Mouse (Mus musculus) heart, postnatal 14 days (tissue): ENCODE data around the gene Ppp1r9b. TPM values are rescaled to one million over a fixed set of nuclear protein-coding genes. Genes with fewer than 3 reads are reported as not detected.

Source experiments
- DNase-seq, 2 experiments: peaks; one replicate each; pipeline ENCODE4 v3.0.0; 2021 to 2022
- intact Hi-C: fragments of 180-260 bp; cut with DNase I; formaldehyde crosslinking; loops from one replicate; pipeline ENCODE4 v1.15.1; 2025
- total RNA-seq, 2 experiments: library from RNA; stranded (reverse); gene quantifications; 2 replicates each; pipeline ENCODE4 v1.2.3; 2021

Ppp1r9b gene
- total RNA-seq, 2 experiments from 2014 or later, result 50.5 to 52.1 TPM

DNA sequence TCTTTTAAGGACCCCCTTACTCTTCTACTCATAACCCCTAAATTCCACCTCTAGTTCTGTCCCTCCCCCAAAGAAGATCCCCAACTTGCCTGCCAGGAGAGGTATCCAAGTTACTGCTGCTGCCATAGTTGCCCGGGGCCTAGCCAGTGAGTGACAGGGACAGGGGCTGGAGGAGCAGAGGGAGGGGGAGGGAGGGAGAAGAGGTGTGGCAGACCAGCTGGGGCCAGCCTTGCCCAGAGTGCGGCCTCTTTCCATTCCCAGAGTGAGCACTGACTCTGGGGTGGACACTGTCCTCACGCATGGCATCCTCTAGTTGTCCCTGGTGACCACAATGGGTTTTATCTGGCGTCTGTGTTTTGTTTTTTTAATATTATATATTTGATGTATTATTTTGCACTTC lies 17.5 kb upstream of the Ppp1r9b start:
- intact Hi-C loops, result no loop called here

DNA sequence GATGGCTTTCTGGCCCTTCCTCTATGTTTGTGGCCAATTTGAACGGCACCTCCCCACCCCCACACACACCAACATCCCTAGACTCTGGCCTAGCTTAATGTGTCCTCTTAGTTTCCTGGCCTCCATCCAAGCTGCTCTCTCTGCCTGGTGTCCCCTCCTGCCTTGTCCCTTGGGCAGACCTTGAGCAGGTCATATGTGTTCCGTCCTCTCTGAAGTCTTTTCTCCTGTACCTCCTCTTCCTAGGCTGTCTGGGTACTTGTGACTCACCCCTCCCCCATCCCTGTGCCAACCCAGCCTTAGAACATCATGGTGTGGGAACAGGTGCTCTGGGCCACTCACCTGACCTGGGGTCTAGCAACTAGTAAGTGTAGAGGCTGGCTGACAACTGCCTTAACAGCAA lies 15.9 kb upstream of the Ppp1r9b start:
- intact Hi-C loops, result loop anchor here (5.0 kb wide), 1 partner anchor 67 kb away; the partner anchor contains the start of gene Pdk2
- peak; percentile 44 to 63 for DNase-seq

More for the DNA sequence above, 17.5 kb upstream of the Ppp1r9b start:
- peak in 1 of 2 experiments; percentile 46 for DNase-seq

DNA sequence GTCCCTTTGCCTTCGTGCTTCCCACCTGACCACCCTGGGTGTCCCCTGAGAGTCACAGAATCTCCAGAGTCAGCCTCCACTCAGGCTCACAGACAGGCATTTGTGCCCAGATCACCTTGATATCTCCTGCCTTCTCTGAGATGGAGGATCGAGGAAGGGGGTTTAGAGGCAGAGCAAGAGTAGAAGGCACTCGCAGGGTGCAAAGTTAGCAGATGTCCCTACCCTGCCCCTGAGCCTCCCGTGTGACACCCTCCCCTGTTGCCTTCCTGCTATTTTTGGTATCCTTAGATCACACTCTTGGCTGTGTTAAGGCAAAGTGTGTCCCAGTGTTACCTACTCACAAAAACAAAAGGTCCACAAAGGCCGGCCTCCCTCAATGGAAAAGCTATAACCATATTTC lies 14.6 kb upstream of the Ppp1r9b start, which contains the start of gene Sgca:
Gene Sgca (minus strand): TSS at position 129 of the 400 bp plus-strand sequence.
- intact Hi-C loops, result loop anchor here (5.0 kb wide), 1 partner anchor 66 kb away; the partner anchor contains the start of gene Pdk2
- no peak for DNase-seq

- intact Hi-C loops, result loop anchor here (5.0 kb wide), 1 partner anchor 64 kb away; the partner anchor contains the start of gene Pdk2
- DNase-seq, result no peak
These were observed 12.5 kb upstream of the Ppp1r9b start for GRCm38 (mm10) chr11:94978178-94978915.

- intact Hi-C loops, result loop anchor here (1.0 to 5.0 kb wide), 2 partner anchors 22 to 63 kb away; partner anchors contain the start of gene Pdk2
These were observed 11.9 kb upstream of the Ppp1r9b start for GRCm38 (mm10) chr11:94978947-94979346.

DNA sequence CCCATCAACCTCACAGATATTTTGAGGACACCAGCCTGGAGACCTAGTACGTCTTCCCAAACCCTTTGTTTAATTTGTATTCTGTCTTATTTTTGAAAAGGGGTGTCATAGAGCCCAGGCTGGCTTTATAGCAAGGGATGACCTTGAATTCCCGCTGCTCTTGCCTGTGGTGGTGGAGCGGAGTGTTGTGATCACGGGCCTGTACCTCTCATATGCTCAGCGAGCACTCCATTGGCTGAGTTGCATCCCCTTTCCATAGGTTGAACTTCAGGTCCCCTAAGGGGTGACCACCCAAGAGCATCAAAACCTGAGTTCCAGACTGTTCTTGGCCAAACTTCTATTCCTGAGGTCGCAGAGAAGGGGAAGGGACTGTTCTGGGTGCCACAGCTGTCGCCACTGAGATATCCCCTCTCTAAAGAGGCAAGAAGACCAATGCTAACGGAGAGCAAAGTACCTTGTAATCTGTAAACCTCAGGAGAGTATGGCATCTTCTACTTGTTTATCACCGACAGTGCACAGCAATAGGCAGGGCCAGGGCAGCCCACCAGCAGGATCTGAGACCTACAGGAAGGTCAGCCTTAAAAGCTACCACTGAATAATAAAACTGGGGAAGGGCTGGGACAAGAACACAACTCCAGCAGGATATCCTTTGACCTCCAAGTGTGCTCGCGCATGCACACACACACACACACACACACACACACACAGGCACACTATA lies 11.2 kb upstream of the Ppp1r9b start:
- intact Hi-C loops, result loop anchor here (1.0 to 5.0 kb wide), 2 partner anchors 22 to 63 kb away; partner anchors contain the start of gene Pdk2
- no peak for DNase-seq

More at GRCm38 (mm10) chr11:94978947-94979346, 11.9 kb upstream of the Ppp1r9b start:
- peak; percentile 98 to 99 for DNase-seq

DNA sequence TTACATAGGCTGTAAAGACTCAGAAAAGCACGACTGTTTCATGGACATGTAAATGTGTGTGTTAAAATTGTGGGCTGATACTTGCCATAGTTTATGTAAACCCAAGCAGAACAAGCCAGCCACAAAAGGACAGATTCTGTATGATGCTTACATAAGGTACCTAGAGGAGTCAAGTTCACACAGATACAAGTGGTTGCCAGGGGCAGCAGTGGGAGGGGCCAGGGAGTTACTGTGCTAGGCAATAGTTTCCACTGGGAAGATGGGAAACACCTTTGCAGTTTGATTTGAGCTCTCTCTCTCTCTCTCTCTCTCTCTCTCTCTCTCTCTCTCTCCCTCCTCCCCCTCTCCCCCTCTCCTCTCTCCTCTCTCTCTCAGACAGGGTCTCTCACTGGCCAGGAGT lies 5.7 kb upstream of the Ppp1r9b start:
- intact Hi-C loops, result no loop called here
- no peak for DNase-seq

- intact Hi-C loops, result no loop called here
- DNase-seq, result no peak
These were observed 5.0 kb upstream of the Ppp1r9b start for GRCm38 (mm10) chr11:94985822-94986221.

GRCm38 (mm10) chr11:94986435-94986834 lies 4.4 kb upstream of the Ppp1r9b start:
- intact Hi-C loops, result no loop called here
- DNase-seq, result no peak

- no peak for DNase-seq
- intact Hi-C loops, result no loop called here
These were observed 3.5 kb upstream of the Ppp1r9b start for GRCm38 (mm10) chr11:94987341-94987740.

- intact Hi-C loops, result no loop called here
- no peak for DNase-seq
These were observed 3.0 kb upstream of the Ppp1r9b start for GRCm38 (mm10) chr11:94987851-94988250.

DNA sequence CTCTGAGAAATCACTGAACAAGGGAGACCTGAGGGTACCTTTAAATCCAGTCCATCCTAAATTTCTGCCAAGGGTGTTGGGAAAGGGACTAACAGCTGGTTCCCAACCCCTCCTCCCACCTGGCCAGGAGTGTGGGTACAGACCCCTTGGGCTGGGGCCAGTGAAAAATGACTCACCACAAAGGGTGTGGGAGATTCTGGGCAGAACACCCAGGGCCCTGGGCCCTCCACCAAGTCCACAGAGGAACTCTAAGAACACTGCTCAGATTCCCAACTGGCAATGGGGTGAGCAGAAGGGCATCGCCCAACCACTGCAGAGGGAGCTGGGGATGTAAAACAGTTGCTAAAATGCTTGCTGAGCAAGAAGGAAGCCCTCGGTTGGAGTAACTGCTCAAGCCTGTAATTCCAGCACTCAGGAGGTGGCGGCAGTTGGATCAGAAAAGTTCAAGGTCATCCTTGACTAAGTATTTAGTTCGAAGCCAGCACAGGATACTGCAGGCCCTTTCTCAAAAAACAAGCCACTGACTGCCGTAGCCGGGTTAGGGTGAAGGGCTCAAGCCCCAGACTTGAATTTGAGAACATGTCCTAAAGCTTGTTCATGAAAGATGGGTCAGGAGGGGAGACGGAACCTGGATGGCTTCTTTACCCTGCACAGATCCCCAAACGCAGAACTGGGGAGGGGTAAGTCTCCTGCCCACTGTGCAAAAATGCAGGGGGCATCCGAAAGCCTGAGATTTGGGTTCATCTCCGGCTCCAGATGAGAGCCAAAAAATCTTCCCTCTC lies 1.9 kb upstream of the Ppp1r9b start:
- peak; percentile 54 to 64 for DNase-seq

DNA sequence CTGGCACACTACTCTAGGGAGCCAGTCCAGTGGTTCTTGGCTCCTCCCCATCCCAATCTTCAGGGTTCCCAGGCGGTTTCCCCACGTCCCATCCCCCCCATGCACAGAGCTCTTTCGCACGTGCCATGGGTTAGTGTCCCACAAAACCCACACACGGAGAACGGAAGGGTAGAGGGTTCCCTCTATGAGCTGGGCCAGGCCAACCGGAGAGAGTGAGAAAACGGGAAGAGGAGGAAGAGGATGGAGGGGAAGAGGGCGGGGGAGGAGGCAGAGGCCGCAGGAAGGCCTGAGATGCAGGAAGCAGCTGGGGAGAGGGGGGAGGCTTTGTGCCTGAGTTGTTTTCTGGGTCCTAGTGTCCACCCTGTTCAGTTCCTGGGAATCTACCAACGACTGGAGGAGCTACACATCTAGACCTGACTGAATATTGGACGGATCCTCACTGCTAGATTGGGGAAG lies 1.2 kb upstream of the Ppp1r9b start:
- intact Hi-C loops, result no loop called here
- peak; percentile 75 to 82 for DNase-seq

More for the DNA sequence above, 1.9 kb upstream of the Ppp1r9b start:
- intact Hi-C loops, result no loop called here

- no peak for DNase-seq
- intact Hi-C loops, result no loop called here
These were observed 610 bp upstream of the Ppp1r9b start for GRCm38 (mm10) chr11:94990102-94990748.

GRCm38 (mm10) chr11:94991641-94992479 lies 1.0 kb downstream of the Ppp1r9b start:
- DNase-seq, result peak; percentile 66 to 73
- intact Hi-C loops, result no loop called here

- DNase-seq, result peak in 1 of 2 experiments; percentile 39
- intact Hi-C loops, result no loop called here
These were observed 1.6 kb downstream of the Ppp1r9b start for GRCm38 (mm10) chr11:94992480-94992753.

DNA sequence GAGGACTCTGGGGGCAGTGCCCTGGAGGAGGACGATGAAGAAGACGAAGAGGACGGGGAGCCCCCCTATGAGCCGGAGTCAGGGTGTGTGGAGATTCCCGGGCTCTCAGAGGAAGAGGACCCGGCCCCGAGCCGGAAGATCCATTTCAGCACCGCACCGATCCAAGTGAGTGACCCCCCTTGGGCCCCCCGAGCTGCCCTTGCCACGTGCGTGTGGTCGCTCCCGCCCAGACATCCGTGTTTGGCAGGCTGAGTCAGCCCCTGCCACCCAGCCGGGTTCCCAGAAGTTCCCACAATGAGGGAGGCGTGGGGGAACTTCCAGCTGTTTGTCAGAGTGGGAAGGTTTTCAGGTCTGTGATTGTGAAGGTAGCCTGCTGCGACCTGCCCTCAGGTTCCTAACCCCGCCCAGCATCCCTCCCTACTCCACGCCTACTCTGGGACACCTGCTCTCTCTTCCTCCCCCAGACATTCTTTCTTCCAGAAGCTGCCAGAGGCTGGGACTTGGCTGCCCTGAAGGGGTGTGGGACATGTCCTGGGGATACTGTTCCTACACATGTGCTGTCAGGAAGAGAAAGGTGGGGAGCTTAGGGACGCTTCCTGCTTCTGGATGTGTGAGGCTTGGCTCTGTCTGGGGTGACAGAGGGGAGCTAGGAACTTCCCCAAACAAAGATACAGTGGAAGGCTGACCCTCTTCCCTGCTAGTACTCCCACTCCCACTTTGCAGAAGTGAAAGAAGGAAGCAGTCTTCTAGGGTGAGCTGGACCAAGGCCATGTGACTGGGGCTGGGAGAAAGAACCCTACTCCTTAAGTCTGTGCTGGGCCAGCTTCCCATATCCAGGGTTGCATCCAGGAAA lies 2.1 kb downstream of the Ppp1r9b start:
- DNase-seq, result peak; percentile 48 to 49

GRCm38 (mm10) chr11:94994208-94994814 lies 3.5 kb downstream of the Ppp1r9b start:
- intact Hi-C loops, result no loop called here
- DNase-seq, result peak; percentile 39 to 49

More for the DNA sequence above, 2.1 kb downstream of the Ppp1r9b start:
- intact Hi-C loops, result no loop called here
